Mouse (Mus musculus) MEL (cell line): ENCODE data around the gene Ddx3x.

ENCODE experiments used
- CHD1 ChIP-seq: IDR thresholded peaks from 2 replicates; pipeline ENCODE4 v1.6.1; 2012; ENCODE audit warnings: low read depth, mild to moderate bottlenecking, inconsistent platforms, low read length, improper control_type of control experiment
- E2F4 ChIP-seq: IDR thresholded peaks from 2 replicates; pipeline ENCODE4 v1.6.1; 2011; ENCODE audit warnings: low read depth, low read length, improper control_type of control experiment, borderline replicate concordance
- GATA1 ChIP-seq: IDR thresholded peaks from 2 replicates; pipeline ENCODE4 v1.6.1; 2011; ENCODE audit warnings: low read depth, low read length, improper control_type of control experiment
- HCFC1 ChIP-seq: IDR thresholded peaks from 2 replicates; pipeline ENCODE4 v1.6.1; 2012; ENCODE audit warnings: low read depth, mild to moderate bottlenecking, inconsistent platforms, low read length, improper control_type of control experiment, moderate library complexity
- JUND ChIP-seq: IDR thresholded peaks from 2 replicates; pipeline ENCODE4 v1.6.1; 2011; ENCODE audit warnings: low read depth, mild to moderate bottlenecking, improper control_type of control experiment, low read length
- MAFK ChIP-seq: IDR thresholded peaks from 2 replicates; pipeline ENCODE4 v1.6.1; 2011; ENCODE audit warnings: low read depth, mild to moderate bottlenecking, low read length, improper control_type of control experiment, borderline replicate concordance
- RAD21 ChIP-seq: IDR thresholded peaks from 2 replicates; pipeline ENCODE4 v1.6.1; 2011; ENCODE audit warnings: mild to moderate bottlenecking, low read depth, low read length, improper control_type of control experiment
- USF1 ChIP-seq: IDR thresholded peaks from 2 replicates; pipeline ENCODE4 v1.6.1; 2014; ENCODE audit warnings: low read depth, mild to moderate bottlenecking, inconsistent platforms, low read length, improper control_type of control experiment, moderate library complexity
- ZC3H11A ChIP-seq: IDR thresholded peaks from 2 replicates; pipeline ENCODE4 v1.6.1; 2012; ENCODE audit warnings: low read depth, mild to moderate bottlenecking, inconsistent platforms, low read length, improper control_type of control experiment
- ZMIZ1 ChIP-seq: IDR thresholded peaks from 2 replicates; pipeline ENCODE4 v1.6.1; 2012; ENCODE audit warnings: low read depth, mild to moderate bottlenecking, inconsistent platforms, low read length, improper control_type of control experiment, moderate library complexity

DNA sequence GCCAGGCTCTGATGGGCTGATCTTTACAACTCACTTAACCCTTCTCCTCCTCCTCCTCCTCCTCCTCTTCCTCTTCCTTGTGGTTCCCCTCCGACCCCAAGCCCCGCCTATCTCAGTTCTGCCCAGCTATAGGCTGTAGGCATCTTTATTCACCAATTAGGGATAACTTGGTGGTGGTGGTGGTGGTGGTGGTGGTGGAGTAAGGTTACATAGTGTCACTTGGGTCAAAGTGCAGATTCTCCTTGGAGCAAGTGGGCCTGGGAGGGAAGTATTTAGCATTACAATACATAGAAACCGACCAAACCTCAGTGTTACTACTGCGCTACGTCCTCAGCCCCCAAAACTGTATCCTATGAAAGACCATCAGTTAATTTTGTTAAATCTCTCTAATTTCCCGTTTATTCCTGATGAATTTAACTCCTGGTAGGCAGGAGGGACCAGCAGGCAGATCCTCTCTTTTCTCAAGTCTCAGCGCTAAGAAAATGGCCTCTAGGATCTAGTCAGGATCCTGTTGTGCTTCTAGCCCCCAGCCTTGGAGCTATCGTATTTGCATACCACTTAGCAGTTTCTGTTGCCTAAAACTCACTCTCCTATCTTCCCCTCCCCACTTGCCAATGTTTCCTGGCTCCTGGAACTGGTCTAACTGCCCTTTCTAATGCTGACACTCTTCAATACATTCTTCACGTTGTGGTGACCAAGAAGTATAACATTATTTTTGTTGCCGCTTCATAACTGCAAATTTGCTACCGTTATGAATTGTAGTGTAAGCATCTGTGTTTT lies 39.9 kb upstream of the Ddx3x start:
- TF ChIP-seq MAFK (no peak), JUND (no peak), ZMIZ1 (peak; percentile 37; the same call in 1 of the 2 replicates), RAD21 (no peak), GATA1 (no peak), ZC3H11A (no peak), CHD1 (peak; percentile 65; the same call in 1 of the 2 replicates), E2F4 (no peak), USF1 (no peak), HCFC1 (peak; percentile 43; the same call in 1 of the 2 replicates)
